Mouse (Mus musculus): Measurements from ENCODE around the gene Zfp143. TPM values are rescaled to one million over a fixed set of nuclear protein-coding genes. Genes with fewer than 3 reads are reported as not detected.

Zfp143 gene
- polyA plus RNA-seq (2012; rRNA removed): 14.8 and 29.3 TPM in 2 replicates

GRCm38 (mm10) chr7:110061199-110061751 is at the start of gene Zfp143:
TSS of gene Zfp143 (plus strand) at chr7:110061217.

GRCm38 (mm10) chr7:110018117-110018630 is 42.8 kb upstream of the Zfp143 start, which contains the start of gene Ipo7:
TSS of gene Ipo7 (plus strand) at chr7:110018274.

GRCm38 (mm10) chr7:110121516-110122288 is 60.7 kb downstream of the Zfp143 start, which contains the start of gene Wee1:
TSS of gene Wee1 (plus strand) at chr7:110122046.

Other genes with a start within 250 kb of the Zfp143 start
- 1.2 and 1.7 TPM in 2 replicates for gene Scube2, start 195.5 kb upstream of the Zfp143 start, polyA plus RNA-seq (2012; rRNA removed)
- gene Dennd5a, start 100.7 kb upstream of the Zfp143 start, polyA plus RNA-seq (2012; rRNA removed): 67.1 and 99.8 TPM in 2 replicates
- 28.8 and 54.6 TPM in 2 replicates for gene Tmem41b, start 74.3 kb upstream of the Zfp143 start, polyA plus RNA-seq (2012; rRNA removed)
- gene Ipo7, start 42.9 kb upstream of the Zfp143 start, polyA plus RNA-seq (2012; rRNA removed): 74.9 and 97.2 TPM in 2 replicates
- 33.2 and 33.7 TPM in 2 replicates for gene Wee1, start 60.8 kb downstream of the Zfp143 start, polyA plus RNA-seq (2012; rRNA removed)
- 15.2 TPM in 2 replicates for gene Swap70, start 160.5 kb downstream of the Zfp143 start, polyA plus RNA-seq (2012; rRNA removed)